Mouse (Mus musculus) MEL-GATA-1-ER (cell line): ENCODE data around the gene Naa40.

Experiments used
- DNase-seq: peaks from one replicate; pipeline ENCODE4 v3.0.0-alpha.2; 2012; ENCODE audit warnings: low read depth; ENCODE audit errors: extremely low read depth

Gene Naa40

DNA sequence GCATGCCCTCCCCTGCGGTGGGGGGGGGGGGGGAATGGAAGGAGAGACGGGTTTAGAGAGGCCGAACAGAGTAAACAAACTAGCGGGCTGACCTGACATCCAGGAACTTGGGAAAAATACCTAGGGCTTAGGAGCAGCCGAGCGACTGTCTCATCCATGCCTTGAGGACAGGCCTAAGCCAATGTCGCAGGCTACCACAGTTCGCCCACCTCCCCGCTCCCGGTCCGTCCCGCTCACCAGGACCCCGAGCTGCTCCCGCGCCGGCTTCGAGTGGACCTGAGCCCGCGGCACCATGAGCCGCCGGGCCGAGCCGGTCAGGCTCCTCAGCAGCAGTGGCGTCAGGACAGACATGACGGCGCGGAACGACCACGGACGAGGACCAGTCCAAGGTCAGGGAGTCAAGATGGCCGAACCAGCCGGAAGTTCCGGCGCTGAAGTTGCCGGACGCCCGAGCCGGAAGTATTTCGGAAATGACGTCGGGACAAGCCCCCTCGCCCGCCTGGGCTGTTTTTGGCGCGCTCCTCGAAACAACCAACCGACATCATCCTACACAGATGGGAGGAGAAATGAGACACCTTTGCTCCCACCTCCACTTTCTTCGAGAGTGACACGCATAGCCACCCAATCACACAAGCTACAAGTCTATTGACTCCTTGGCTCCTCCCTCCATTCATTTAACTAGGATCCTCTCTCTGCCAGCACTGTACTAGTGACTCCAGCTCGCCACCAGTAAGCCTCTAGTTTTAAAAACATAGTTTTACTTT is 23.6 kb downstream of the Naa40 start, which contains the start of gene Cox8a:
TSS of gene Cox8a (minus strand) at position 455 of the 764 bp plus-strand sequence.
- peak; percentile 99 for DNase-seq

DNA sequence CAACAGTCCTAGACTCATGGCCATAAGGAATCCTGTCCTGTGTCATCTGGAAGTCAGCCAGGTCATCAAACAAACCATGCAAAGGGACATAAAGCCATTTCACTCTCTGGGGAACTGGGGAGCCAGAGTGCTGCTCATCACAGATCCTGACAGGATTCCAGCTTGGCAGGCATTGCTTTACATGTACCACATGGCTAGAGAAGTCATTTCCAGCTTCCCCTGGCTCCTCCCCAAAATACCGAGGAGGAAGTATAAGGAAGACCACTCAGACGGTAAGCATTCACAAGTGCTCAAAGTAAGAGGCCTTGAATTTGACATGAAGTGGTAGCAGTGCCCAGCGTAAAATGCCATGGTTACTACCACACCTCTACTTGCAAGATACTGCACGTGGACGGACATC is 26.5 kb downstream of the Naa40 start:
- no peak for DNase-seq

- no peak for DNase-seq
Measured at GRCm38 (mm10) chr19:7213010-7213409, 28.0 kb downstream of the Naa40 start.

- no peak for DNase-seq
Measured at GRCm38 (mm10) chr19:7212216-7212615, 28.8 kb downstream of the Naa40 start.

DNA sequence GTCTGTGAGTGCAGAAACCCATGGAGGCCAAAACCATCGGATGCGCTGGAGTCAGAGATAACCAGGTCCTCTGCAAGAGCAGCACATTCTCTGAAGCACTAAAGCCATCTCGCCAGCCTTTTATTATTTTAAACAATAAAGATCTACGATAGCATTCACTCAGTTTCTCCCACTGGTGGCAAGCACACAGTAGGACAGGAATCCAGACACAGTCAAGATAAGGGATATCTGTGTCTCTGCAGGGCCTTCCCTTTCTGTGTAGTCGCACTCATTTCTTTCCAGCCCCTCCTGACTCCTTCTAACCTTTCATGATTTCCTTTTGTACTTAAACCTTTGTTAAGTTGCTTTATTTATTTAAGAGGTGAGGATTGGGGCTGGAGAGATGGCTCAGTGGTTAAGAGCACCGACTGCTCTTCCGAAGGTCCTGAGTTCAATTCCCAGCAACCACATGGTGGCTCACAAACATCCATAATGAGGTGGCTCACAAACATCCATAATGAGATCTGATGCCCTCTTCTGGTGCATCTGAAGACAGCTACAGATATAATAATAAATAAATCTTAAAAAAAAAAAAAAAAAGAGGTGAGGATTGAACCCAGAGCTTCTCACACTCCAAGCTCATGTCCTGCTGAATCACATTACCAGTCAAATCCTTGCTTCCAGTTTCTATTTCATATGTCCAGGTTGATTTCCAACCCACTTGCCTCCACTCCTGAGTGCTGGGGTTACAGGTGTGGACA is 30.9 kb downstream of the Naa40 start:
- DNase-seq = no peak

GRCm38 (mm10) chr19:7205753-7206736 is 34.9 kb downstream of the Naa40 start, which contains the start of gene Otub1:
TSS of gene Otub1 (minus strand) at chr19:7206316.
- peak; percentile 90 for DNase-seq

DNA sequence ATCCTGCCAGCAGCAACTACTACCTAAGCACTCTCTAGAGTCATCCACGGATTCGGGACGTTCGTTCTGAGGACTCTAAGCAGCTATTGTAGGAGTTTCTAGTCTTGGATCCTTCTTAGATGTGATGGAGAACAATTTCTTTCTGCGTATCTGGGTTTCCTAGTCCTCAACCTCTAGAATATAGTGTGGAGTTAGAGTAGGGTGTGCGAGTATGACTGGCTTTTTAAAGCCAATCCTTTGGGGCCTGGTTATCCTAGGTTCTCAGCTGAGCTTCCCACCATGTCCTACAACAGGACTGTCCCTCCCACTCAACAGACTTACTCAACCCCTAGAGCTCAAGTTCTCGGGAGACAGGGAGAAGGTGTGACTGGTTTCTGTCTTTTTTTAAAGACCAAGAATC is 35.7 kb downstream of the Naa40 start:
- DNase-seq = no peak

DNA sequence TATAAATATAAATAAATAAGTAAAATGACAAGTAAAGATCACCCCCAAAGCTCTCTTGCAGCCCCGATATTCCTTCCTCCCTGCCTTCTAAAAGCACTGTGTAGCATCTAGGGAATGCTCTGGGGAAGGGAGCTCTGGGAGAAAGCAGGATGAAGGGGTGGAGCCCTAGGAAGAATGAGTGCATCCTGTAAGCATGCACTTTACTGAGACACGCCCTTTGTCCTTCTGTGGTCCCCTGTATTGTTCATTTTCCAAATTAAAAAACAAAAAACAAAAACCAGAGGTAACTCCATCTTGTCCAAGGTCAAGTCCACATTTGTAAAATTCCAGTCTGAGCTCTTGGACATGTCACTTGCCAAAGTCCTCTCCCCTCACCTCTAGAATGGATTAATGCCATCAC is 36.1 kb downstream of the Naa40 start:
- no peak for DNase-seq

DNA sequence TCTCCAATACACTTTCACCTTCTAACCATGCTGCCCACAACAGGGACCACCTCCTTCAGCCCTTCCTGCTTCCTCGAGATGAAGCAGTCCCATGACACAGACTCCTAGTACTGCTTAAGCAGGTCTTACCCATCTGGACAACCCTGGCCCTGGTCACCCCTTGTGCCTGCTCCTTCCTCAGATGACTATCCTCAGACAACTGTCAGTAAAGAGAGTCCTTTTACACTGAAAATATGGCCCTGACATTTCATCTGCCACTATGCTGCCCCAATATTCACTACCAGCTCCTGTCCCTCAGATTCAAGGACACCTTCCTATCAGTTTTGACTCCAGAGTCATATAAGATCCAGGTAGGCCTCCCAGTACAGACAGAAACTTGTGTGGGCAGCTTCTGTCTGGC is 40.6 kb downstream of the Naa40 start:
- no peak for DNase-seq

- DNase-seq = no peak
Measured at GRCm38 (mm10) chr19:7199089-7199488, 41.9 kb downstream of the Naa40 start.

- DNase-seq = no peak
Measured at GRCm38 (mm10) chr19:7197445-7197844, 43.5 kb downstream of the Naa40 start.

GRCm38 (mm10) chr19:7196741-7197270 is 44.2 kb downstream of the Naa40 start:
- no peak for DNase-seq

DNA sequence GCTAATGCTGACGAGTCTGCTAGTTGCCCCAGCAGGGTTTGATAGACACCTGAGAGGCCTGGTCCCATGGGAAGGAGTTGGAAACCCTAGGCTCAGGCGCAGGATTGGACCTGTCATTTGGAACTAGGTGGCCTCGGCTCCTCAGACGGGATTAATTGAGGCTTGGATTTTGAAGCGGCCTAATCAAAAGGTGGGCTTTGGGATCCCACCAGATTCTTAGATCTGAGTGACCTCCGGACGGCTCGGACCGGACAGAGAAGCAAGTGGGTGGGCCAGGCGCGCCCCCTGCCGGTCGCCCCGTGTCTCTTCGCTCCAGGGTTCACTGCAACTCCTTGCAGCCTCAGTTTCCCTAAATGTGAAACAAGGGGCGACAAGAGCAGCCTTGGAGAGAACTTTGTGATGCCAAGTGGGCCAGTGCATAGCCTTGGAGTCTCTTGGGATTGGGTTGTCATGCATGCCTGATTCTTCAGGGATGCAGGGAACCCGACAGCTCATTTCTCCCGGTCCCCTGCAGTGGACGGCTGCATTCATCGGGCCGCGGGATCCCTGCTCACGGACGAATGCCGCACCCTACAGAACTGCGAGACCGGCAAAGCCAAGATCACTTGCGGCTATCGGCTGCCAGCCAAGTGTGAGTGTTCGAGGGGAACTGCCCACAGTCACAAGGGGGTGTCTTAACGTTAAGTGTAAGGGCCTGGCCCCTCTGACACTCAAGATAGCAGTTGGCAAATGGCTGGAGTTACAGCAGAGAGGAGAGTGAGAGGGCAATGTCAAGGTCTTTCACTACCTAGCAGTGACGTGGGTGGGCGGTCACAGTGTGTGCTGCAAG is 44.9 kb downstream of the Naa40 start:
- no peak for DNase-seq

GRCm38 (mm10) chr19:7192561-7192967 is 48.4 kb downstream of the Naa40 start:
- no peak for DNase-seq

DNA sequence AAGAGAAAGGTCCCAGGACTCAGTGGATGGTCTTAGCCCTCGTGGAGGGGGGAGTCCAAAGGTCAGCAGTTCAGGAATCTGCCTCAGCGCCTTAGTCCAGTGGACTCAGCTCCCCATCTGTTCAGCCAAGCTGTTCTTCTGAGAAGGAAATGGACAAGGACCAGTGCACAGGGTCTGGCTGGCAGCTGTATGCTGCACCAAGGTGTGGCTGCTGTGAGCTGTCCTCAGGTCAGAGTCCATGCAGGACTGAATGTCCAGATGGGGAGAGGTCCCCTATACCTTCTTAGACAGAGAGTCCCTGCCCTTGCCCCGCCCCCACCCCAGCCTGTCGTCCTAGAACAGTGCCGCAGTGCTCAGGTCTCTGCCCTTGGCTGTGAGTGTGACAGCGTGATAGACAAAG is 49.3 kb downstream of the Naa40 start:
- DNase-seq = no peak

DNA sequence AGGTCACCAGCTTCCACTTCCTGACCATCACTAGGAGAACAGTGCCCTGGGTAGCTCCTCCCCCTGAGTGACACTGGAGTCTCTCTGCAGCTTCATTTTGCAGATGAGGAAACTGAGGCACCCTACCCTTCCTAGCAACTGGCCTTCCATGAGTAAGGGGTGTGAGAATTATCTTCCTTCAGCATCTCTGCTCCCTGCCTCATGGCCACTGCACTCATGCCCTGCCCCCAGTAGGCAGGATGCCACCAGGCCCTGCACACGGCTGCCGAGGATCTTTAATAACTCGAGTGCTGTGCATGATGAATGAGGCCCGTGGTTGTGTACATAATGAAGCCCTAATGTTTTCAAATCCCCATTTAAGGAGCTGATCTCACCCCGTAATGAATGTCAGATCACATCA is 50.0 kb downstream of the Naa40 start:
- DNase-seq = no peak

DNA sequence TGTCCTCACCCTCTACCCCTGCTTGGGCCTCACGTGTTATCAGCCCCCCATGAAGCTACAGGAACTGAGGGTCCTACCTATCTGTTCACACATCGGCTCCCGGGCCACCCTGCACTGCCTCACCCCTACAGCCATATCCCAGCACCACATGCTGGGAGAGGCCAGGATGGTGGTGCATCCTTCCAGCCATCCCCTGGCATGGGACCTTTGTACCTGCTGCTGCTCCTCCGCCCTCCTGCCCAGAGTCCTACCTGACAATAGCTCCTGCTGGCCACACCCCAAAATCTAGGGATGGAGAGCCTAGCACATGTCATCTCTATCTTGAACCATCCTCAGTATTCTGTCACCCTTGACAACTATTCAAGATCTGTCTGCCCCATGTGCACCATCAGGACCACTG is 52.0 kb downstream of the Naa40 start:
- DNase-seq = no peak

DNA sequence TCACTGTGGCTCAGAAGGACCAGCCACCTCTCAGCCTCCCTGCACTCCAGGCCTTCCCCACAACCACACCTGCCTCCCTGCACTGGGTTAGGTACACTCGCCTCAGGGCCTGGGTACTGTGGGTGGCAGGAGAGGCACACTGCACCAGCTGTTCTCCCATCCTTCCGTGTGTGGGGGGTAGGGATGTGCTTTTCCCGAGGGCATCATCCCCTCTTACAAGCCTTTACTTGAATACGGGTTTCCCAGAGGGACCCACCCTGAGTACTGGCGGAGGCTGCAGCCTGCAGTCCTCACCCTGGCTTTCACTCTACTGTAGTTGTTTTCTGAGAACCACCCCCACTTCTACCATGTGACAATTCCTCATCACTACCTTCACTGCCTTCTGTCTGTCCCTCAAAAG is 53.8 kb downstream of the Naa40 start:
- no peak for DNase-seq

DNA sequence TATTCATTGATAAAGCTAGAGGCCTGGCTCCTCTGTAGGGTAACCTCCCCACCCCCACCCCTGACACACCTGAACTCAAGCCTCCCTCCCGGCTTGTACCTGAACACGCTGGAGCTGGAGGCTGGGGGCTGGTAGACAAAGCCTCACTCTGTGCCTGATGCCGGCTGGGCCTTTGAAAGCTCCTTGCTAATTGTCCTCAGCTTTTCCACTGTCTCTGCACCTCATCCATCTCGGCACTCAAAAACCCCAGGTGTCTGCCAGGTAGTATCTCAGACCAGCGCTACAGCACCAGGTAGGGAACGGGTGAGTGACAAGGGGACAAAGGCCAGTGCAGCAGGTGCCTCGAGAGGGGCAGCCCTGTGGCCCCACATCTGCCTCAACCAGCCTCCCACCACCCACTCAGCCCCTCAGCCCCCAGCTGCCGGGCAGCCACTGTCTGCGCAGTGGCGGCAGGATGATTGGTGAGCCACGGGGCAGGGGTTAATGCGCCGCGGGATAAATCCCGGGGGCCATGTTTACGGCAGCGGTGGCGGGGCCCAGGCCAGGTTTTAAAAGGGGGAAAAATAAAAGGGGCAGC is 55.2 kb downstream of the Naa40 start:
- no peak for DNase-seq

- no peak for DNase-seq
Measured at GRCm38 (mm10) chr19:7185059-7185458, 55.9 kb downstream of the Naa40 start.
